Mouse (Mus musculus) adrenal gland, postnatal 25 days (tissue): Measurements from ENCODE around the gene Lztfl1. TPM values are rescaled to one million over a fixed set of nuclear protein-coding genes. Genes with fewer than 3 reads are reported as not detected.
"Not testable (repeated sequence)": the region's sequence is repeated elsewhere in the genome, so short reads cannot be mapped to it uniquely, and the experiment has no call there.

Experiments
- DNase-seq: peaks from one replicate; pipeline ENCODE4 v3.0.0; 2021; ENCODE audit warnings: mixed read lengths
- total RNA-seq: library from RNA; stranded (reverse); gene quantifications from 2 replicates; pipeline ENCODE4 v1.2.3, GENCODE M21; 2021

The Lztfl1 gene
- total RNA-seq, 1 experiment from 2014 or later, result 53.7 TPM

DNA sequence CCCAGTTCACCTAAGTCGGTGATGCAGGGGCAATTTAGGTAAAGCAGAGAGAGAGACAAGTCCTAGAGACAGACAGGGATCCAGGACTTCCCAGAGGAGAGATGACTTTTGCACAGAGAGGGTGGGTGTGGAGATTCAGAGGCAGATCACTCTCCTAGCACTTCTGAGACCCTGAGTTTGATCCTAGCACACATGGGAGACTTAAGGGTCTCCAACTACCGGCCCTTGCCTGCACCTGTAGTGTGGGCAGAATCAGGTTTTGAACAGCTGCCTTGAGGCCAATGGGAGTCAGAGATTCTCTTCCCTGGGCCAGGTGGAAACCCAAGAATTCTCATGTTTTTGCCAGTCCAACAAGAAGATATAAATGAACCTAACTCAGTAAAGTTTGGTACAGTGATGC is 38.3 kb downstream of the Lztfl1 start:
- no peak for DNase-seq

DNA sequence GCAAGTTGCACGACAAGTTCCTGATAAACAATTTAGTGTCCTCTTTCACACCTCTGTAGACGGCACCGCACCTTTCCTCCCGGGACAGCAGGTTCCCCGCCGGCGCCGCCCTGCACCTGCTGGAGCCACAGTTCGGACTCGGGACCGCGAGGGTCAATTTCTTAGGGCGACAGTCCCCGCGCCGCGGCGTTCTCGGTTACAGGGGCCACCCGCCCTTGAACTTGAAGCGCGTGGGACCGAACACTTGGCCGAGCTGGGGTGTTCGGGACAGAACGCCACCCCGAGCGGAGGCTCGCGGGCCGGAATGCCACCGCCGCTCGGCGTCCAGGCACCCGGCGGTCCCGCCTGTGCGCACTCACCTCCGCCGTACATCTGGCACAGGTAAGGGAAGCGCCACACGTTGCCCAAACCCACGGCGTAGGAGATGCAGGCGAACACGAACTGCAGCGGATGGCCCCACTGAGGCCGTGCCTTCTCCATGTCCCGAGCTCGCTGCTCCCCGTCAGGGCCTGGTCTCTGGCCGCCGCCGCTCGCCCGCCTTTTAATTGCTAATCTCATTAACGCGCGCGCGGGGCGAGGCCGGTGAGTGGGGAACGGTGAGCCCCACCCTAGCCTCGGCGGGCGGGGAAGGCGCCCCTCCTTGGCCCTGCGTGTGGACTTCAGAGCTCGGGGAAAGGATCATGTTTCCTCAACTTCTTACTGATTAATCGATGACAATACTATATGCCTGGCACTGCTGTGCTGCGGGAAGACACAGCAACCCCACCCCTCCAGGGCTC is 39.0 kb downstream of the Lztfl1 start, which contains the start of the genes Ccr9 and Slc6a20a:
Gene Ccr9, plus strand, starts transcription at position 113 of the 779 bp plus-strand sequence.
Gene Slc6a20a, minus strand, starts transcription at position 559 of the 779 bp plus-strand sequence.
- DNase-seq, result peak; percentile 26

DNA sequence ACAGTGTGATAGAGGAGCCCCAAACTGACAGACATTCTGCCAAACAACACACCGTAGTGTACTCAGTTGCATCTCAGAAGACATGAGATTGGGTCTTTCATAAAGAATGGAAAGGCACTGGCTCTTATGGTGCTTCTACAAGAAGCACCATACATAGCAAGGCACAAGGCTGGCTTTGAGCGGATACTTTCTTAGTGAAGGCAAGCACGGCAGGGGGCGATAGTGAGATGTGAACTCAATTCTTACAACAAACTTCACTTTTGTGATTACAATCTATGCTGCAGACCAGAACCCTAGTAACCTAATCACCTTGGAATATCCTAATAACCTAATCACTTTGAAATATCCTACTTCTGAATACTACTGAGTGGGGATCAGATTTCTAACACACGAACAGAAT is 51.9 kb downstream of the Lztfl1 start:
- peak; percentile 50 for DNase-seq

GRCm38 (mm10) chr9:123659986-123660676 is 57.4 kb downstream of the Lztfl1 start:
- DNase-seq, result not testable (repeated sequence)

DNA sequence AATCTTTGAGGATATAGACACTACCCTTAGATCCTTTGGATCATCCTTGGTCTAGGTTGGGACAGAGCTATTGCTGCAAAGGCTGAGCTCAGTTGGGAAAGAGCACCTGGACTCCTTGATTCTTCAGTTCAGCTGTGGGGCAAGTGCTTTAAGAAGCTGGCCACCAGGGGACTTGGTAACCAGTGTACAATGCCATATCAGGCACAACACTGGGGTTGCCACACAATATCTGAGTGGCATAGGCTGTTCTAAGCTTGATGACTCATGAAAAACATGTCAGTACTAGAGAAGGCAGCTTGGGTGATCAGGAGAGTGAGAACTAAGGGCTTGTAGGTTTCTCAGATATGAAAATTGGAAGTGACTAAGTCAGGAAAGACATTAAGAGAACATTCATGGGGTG is 58.5 kb downstream of the Lztfl1 start:
- no peak for DNase-seq

DNA sequence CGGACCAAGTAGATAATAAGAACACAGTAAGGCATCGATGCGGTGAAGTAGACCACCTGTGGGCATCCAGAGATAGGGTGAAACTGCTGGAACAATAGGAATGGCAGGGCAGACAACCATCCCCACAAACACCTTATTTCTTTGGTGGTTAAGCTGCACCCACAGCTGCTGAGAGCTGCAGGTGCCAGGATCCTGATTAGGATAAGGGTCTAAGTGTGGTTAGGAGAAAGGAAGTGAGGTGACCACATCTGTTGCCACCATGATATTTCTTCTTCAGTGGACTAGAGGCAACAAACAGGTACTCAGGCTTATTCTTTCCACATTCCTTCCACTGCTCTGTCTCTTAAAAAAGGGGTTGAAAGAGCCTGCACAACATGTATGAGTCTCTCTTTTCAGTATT is 60.0 kb downstream of the Lztfl1 start:
- no peak for DNase-seq

- no peak for DNase-seq
Observed at GRCm38 (mm10) chr9:123651369-123651768, 66.1 kb downstream of the Lztfl1 start.

- DNase-seq, result no peak
Observed at GRCm38 (mm10) chr9:123649785-123650511, 67.5 kb downstream of the Lztfl1 start.

Other genes with a start within 250 kb of the Lztfl1 start
- 32.4 and 34.7 TPM in 2 replicates for gene Limd1, start 239.0 kb downstream of the Lztfl1 start, total RNA-seq
- 76.0 and 110 TPM in 2 replicates for gene Sacm1l, start 187.9 kb downstream of the Lztfl1 start, total RNA-seq
- gene Slc6a20b, start 85.1 kb downstream of the Lztfl1 start, total RNA-seq, result not detected in 2 replicates
- not detected in 2 replicates for gene Ccr9, start 39.3 kb downstream of the Lztfl1 start, total RNA-seq
- not detected in 2 replicates for gene Slc6a20a, start 38.8 kb downstream of the Lztfl1 start, total RNA-seq
- not detected in 2 replicates for gene Cxcr6, start 88.8 kb upstream of the Lztfl1 start, total RNA-seq
- gene Fyco1, start 134.2 kb upstream of the Lztfl1 start, total RNA-seq, result 45.6 and 65.1 TPM in 2 replicates
- 0.18 TPM in 1 of 2 replicates, not detected in the other for gene Xcr1, start 144.3 kb upstream of the Lztfl1 start, total RNA-seq